Mouse (Mus musculus) right cerebral cortex, postnatal 14 days (tissue): ENCODE data around the gene Zfp821.

Experiments used
- DNase-seq: peaks from one replicate; pipeline ENCODE4 v3.0.0; 2022

Zfp821 gene

GRCm38 (mm10) chr8:109705320-109706075, at the start of gene Zfp821:
Zfp821 (plus strand) TSS chr8:109705546.
- DNase-seq, result peak; percentile 91

DNA sequence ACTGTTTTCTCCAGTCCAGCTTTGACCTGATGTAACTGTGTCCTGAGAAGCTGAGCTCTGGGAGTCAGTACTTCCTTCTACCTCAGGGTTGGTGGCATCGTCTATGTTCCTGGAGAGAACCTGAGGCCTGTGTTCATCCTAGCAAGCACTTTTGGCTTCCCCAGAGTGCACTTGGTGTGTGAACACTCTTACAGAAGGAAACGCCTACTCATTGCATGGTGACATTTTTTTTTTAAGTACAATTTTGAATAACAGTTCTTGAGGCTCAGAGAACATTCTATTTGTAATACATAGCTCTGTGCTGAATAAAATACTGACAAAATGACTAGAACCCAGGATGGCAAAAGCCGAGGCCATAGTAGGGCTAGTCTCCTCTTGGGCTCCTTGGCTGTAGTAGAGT, 48.5 kb upstream of the Zfp821 start:
- no peak for DNase-seq

GRCm38 (mm10) chr8:109662328-109662727, 43.0 kb upstream of the Zfp821 start:
- no peak for DNase-seq

GRCm38 (mm10) chr8:109666616-109667015, 38.7 kb upstream of the Zfp821 start:
- DNase-seq, result no peak

- no peak for DNase-seq
Measured at GRCm38 (mm10) chr8:109672656-109673055, 32.7 kb upstream of the Zfp821 start.

- DNase-seq, result no peak
Measured at GRCm38 (mm10) chr8:109673596-109673995, 31.8 kb upstream of the Zfp821 start.

DNA sequence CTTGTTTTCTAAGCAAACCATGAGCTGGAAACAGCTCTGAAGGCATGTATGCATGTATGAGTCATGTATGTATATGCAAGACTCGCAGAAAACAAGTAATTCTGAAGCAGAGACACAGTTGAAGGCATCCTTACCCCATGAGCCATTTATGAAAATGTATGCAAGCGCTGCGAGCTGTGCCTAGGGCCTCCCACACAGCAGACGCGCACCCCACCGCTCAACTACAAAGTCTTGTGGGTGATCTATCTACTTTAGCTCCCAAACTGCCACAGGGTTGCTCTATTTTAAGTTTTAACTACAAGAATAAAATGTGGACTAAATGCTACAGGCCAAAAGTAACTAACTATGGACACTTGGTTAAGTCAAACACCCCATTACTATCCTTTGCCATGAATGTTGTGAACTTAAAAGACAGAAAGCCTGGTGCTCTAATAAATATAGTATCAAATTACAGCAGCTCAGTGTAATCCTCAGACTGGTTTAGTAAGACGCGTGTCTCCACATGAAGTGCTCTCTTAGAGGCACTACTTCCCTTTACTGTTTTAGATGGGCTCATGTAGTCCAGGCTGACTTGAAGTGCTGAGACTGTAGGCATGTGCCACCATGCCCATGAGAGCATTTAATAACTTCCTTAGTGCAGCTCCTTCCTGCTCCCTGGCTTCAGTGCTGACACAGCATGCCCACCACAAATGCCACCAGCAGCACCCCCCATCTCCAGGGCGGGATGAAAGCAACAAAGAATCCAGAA, 29.3 kb upstream of the Zfp821 start:
- peak; percentile 39 for DNase-seq

GRCm38 (mm10) chr8:109681535-109681934, 23.8 kb upstream of the Zfp821 start:
- no peak for DNase-seq

DNA sequence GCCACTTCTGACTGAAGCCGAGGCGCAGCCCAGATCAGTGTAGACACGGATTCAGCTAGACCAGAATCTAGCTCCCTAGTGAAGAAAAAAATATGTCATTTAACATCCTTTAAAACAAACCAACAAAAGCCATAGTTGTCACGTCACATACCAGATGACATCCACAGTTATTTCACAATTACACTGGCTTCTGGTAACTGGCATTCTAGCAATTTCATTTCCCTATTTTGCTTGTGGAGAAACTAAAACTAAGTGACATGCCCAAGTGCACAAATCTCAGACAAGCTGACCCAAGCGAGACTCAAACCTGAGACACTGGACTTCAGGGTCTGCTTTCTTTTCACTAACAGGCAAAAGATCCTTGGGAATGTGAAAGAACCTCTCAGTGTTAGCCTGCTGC, 23.2 kb upstream of the Zfp821 start:
- DNase-seq, result no peak

GRCm38 (mm10) chr8:109687248-109687647, 18.1 kb upstream of the Zfp821 start:
- no peak for DNase-seq

DNA sequence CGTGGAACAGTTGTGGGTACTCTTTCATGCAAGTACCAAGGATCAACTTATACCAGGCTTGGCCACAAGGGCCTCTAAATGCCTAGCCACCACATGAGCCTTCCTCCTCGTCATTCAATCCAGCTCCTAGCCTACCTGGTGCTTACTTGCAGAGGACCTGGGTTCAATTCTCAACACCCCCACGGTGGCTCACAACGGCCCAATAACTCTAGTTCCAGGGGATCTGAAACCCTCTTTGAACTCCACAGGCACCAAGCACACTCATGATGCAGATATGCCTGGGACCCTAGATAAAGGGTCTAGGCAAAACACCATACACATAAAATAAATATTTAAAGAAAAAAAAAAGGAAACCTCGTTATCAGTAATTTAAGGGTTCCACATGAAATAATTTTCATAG, 13.6 kb upstream of the Zfp821 start:
- no peak for DNase-seq

DNA sequence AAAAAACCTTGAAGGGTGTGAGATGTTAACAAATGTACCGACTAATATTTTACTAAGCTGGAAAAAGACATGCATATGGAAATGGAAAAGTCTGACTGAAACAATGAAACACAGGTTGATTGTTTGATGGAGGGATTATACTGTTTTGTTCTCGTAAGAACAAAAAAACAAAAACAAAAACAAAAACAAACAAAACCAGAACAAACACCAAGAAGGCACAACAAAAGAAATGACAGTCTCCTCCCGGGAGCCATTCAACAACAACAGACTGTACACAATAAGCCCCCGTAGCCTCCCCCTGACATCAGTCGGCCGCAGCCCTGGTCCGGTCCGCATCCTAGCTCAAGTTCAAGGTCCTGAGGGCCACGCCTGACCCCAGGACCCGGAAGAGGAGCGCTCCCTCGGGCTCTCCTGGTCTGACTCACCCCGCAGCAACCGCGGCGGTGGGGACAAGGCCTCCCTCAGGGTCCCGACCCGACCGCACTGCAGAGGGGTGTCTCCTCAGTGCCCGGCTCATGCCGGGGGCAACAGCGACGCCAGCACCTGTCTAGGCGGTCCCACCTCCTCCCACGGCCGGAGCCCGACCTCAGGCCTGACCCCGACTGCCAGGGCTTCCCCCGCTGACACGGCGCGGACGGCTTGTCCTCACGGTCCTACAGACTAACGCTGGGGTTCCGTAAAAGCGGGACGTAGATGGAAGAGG, 12.8 kb upstream of the Zfp821 start:
- no peak for DNase-seq

GRCm38 (mm10) chr8:109693146-109693900, 12.0 kb upstream of the Zfp821 start, which contains the start of gene Ist1:
Ist1 (minus strand) TSS chr8:109693260.
- peak; percentile 98 for DNase-seq

DNA sequence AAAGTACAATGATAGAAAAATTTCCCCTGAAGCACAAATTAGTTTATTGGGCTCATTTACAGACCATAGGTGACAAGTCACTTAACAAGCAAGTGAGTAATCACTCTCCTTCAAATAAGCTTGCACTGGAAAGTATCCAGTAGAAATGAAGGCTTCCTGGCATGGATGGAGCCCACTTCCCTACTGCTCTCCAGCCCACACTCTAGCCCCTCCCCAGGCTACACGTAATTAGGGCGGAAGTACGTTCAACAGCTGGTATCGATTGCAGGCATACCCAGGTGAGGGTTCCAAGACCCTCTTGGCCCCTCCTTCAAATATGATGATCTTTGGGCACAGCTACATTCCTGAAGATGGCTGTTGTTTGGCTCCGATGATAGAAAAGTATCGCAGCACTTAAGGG, 11.2 kb upstream of the Zfp821 start:
- DNase-seq, result no peak

GRCm38 (mm10) chr8:109697754-109698153, 7.6 kb upstream of the Zfp821 start:
- no peak for DNase-seq

DNA sequence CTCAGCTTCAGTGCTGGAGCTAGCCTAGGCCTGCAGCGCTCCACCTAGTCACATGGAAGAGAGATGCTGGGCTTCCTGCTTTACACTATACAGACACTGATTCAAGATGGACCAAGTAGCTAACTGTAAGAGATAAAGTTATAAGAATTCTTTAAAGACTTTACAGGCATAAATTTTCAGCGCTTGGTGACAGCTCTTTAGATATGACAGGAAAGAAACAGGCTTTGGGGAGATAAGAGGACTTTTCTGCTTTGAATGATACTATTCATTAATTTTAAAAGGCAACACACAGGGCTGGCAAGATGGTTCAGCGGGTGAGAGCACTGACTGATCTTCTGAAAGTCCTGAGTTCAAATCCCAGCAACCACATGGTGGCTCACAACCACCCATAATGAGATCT, 6.9 kb upstream of the Zfp821 start:
- DNase-seq, result no peak

GRCm38 (mm10) chr8:109704565-109705319, 604 bp upstream of the Zfp821 start:
- no peak for DNase-seq

GRCm38 (mm10) chr8:109706076-109706873, 929 bp downstream of the Zfp821 start:
- DNase-seq, result no peak

- DNase-seq, result peak; percentile 76
Measured at GRCm38 (mm10) chr8:109706874-109707237, 1.5 kb downstream of the Zfp821 start.

- DNase-seq, result no peak
Measured at GRCm38 (mm10) chr8:109707921-109708320, 2.6 kb downstream of the Zfp821 start.

DNA sequence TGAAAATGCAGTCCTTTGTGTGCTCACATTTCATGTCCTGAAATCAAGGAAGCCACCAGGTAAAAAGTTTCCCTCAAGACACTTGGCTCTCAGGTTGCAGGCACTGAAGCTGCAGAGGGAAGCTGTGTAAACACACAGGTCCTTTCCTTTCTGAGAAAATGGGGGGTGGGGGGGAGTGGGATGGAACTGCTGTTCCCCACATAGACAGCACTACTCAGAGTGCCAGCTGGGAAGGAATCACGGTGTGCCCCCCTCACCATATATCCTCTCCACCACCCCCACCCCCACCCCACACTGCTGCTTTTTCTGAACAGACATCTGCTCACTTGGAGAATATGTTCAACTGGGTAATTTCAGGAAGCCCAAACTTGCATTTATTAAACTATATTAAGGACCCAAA, 7.2 kb downstream of the Zfp821 start:
- no peak for DNase-seq
